Mouse (Mus musculus): ENCODE measurements around the gene Olfr557.

GRCm38 (mm10) chr7:102665378-102665777 lies 30.3 kb upstream of the Olfr557 start:
- TF ChIP-seq ZC3H11A (IDR thresholded peaks at IDR 0.05; ENCODE audit: borderline replicate concordance, low read depth, low read length) (no peak), MAFK (IDR thresholded peaks at IDR 0.05; ENCODE audit: insufficient read depth, low read depth, low read length) (no peak), CHD2 (IDR thresholded peaks at IDR 0.05; ENCODE audit: low read depth, low read length) (no peak), HCFC1 (IDR thresholded peaks at IDR 0.05; ENCODE audit: borderline replicate concordance, insufficient read depth, low read length) (no peak), ZNF384 (IDR thresholded peaks at IDR 0.05; ENCODE audit: low read depth, low read length) (no peak)

Measured in ES-E14 (cell line).